Mouse (Mus musculus) spleen, adult 2 months (tissue): ENCODE results near the gene Tax1bp1.

Experiments used
- CTCF ChIP-seq: fragments of 200-500 bp; IDR thresholded peaks from 2 replicates; pipeline ENCODE4 v1.5.1; 2011; ENCODE audit warnings: mild to moderate bottlenecking, inconsistent platforms; ENCODE audit not compliant: insufficient read depth, insufficient read length, insufficient replicate concordance; ENCODE audit errors: extremely low read depth
- POLR2A ChIP-seq: fragments of 200-500 bp; IDR thresholded peaks from 2 replicates; pipeline ENCODE4 v1.6.1; 2011; ENCODE audit warnings: low read depth, low read length, inconsistent platforms

- no peak for TF ChIP-seq CTCF
- TF ChIP-seq POLR2A: no peak
Measured at GRCm38 (mm10) chr6:52752832-52753231, 39.3 kb downstream of the Tax1bp1 start.
